Mouse (Mus musculus) kidney, postnatal 14 days (tissue): ENCODE results near the gene Pdzd2.
A peak's percentile ranks its signal among the peaks of the same experiment; 100 is the strongest.
"Not testable (repeated sequence)": the region's sequence is repeated elsewhere in the genome, so short reads cannot be mapped to it uniquely, and the experiment has no call there.

Experiments used
- DNase-seq: peaks from one replicate; pipeline ENCODE4 v3.0.0; 2022; ENCODE audit warnings: mixed read lengths

Pdzd2 gene

DNA sequence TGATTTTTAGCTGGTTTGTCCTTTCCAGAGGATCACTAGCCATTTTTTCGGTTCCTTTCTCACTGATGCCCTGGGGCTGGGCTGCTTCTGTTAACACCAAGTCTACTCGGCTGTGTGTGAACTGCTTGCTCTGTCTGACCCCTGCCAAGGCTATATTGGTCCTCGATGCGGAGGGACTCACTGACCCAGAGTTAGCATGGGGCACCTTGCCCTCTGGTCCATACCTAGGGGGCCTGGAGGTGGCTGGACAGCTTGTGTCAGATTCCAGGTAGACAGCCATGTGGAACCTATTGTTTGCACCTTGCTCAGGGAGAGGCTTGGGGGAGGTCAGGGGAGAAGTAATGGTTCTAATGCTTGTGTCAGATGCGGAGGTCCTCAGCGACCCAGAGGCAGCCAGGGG lies 365.8 kb downstream of the Pdzd2 start:
- DNase-seq: peak; percentile 66

DNA sequence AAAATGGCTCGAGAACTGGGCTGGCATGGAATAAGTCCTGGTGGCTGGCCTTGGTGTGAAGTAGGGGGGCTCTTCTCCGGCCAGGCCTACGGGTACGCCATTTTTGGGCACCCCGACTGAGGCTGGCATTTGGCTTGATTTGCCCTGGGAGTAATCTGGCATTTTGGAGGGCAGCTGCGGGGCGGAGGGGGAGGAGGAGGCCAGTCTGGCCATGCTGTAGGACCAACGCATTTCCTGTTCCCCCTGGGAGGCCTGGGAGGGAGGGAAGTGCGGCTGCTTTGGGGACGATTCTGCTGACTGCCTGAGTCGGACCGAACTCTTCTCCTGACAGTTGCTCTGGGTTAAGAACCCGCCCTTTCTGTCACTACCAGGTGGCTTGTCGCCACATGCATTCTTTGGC lies 366.2 kb downstream of the Pdzd2 start:
- DNase-seq: peak; percentile 30

DNA sequence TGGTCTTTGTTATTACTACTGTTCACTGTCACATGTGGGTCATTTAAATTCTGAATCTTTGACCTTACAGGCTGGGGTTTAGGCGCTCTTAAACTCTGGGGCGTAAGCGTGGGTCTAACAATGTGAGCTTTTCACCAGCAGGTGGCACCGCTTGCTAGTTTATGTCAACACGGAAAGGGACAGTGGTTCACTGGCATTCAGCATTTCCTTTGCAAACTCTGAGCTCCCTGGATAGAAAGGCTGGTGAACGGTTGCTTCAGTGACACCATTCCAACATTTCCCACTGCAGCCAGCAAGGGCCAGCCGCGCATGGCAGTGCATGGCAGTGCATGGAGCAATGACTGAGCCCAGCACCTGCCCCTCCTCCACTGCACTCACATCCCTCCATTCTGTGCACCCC lies 368.5 kb downstream of the Pdzd2 start:
- DNase-seq: peak; percentile 85

DNA sequence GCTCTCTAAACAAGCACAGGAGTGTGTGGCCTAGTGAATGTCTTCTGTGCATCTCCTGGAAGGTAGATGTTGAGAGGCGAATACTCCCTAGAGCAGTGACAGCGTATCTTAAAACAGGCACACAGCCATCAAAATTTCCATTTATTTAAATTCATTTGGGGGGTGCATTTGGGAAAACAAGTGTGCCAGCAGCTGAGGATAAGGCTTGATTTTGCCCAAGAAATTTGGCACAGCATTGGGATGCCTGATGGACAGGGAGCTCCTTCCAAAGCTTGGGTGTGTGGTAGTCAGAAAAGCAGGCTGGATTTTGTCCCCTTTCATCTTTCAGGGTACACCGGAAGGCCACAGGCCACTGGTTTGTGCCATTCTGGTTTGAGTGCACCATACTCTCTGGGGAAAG lies 369.6 kb downstream of the Pdzd2 start:
- no peak for DNase-seq

DNA sequence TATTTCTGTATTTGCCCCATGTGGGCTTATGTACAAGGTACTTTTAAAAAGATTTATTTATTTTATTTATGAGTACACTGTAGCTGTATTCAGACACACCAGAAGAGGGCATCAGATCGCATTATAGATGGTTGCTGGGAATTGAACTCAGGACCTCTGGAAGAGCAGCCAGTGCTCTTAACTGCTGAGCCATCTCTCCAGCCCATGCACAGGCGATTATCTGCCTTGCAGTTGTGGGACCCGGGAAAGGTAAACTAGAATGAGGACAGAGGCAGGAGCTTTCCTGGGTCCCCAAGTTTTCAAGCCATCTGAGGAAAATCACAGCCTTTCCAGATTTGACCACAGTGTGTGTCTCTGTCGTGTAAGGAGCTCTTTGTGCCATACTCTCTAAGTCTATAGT lies 370.9 kb downstream of the Pdzd2 start:
- DNase-seq: no peak

DNA sequence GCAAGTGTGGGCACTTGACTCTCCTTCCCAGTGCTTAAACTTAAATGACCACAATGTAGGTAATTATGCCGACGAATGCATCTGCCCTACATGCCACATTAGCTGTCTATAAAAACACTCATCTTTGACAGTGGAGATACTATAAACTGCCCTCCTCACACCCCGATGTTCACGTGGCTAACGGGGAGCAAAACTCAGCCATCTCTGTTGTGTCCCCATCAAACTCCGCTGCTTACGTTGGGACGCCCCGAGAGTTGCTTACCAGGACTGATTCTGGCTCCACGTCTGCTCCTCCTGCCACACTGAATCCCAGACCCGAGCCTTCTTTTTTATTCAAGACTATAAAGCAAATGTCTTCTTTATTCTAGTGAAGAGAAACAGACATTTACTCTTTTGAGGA lies 371.4 kb downstream of the Pdzd2 start:
- DNase-seq: no peak

DNA sequence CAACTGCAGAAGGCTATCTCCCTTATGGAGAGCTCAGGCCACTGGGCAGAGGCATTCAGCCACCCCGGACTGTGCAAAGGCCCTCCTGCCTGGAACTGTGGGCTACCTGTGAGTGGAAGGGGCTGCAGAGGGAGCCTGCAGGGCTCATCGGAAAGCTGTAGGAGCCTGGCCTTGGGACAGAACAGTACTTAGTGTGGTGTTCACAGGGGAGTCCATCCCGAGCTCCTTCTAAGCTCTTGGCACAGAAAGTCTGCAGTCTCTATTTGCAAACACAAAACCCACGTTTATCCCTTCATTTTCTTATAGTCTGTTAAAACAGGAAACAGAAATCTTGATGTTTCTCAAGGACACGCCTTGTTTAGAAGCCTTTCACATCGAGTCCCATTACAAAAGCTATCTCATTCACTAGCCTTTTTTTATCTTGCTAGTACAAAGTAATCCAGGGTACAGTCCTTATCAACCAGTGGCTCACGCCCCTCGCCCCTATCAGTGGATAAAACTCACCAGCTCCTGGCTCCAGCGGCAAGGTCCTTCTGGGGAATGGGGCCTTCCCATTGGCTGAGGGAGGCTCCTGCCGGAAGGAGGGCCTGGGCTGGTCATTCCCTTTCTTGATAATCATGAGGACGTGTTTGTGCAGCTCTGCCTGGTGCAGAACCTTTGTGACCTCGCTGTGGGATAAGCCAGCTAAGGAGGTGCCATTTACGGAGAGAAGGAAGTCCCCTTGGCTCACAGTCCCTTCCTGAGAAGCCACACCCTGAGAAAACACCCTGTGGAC lies 372.2 kb downstream of the Pdzd2 start:
- peak; percentile 51 for DNase-seq

DNA sequence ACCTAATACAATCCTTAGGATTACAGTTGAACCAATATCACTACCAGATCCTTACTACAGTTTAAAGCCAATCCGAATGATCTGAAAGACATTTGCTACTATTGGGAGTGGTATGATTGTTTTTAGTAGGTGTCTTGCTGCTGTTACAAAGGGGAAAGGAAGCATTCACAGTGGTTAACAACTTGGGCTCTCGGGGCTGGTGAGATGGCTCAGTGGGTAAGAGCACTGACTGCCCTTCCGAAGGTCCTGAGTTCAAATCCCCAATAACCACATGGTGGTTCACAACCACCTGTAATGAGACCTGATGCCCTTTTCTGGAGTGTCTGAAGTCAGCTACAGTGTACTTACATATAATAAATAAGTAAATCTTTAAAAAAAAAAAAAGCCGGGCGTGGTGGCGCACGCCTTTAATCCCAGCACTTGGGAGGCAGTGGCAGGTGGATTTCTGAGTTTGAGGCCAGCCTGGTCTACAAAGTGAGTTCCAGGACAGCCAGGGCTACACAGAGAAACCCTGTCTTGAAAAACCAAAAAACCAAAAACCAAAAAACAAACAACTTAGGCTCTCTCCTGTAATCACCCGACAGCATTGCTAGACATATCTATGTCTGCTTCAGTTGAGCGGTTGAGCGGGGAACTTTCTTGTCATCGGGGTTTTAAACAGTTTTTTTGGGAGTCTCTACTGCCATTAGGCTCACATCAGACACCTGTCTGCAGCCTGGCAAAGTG lies 373.0 kb downstream of the Pdzd2 start:
- DNase-seq: not testable (repeated sequence)

DNA sequence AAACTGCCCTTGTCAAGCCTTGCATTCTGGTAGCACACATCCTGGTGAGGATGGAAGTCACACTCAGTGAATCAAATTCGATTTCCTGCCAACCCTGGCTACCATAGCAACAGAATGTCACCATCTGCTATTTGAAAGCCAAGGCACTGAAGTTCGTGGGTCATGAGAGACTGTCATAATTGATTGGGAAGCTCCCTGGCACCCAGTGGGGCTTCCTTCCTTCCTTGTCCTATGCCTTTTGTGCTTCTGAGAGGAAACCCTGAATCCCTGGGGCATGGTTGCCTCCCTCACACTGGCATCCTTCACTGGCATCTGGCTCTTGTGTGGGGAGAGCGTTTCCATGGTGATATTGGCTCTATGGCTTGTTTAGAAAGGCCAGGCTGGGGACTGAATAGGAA lies 373.7 kb downstream of the Pdzd2 start:
- DNase-seq: peak; percentile 35

DNA sequence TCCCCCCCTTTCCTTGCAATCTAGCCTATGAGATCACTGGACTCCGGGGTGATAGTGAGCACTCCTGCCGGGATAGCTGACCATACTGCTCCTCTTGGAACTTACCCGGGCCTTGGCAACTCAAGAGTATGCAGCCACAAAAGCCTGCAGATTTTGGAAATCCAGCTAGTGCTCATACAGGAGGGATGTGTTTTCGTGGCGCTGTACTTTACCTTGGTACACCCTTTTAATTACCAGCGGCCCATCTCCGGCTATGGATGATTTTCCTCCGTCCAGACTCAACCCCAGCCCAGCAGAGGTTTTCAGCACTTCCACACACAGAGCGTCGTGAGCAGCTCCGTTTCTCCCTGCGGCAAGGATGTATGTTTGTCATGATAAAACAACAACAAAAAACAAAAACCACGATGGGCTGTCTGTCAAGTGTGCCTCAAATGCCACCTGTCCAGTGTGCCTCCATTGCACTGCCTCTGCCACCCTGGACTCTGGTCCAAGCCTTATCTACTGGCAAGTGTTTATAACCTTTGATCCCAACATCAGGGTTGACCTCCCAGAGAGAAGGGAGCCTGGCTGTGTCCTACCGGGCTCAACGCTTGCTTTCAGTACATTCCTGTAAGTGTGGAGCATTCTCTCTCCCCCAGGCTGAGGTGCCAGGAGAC lies 374.2 kb downstream of the Pdzd2 start:
- no peak for DNase-seq

DNA sequence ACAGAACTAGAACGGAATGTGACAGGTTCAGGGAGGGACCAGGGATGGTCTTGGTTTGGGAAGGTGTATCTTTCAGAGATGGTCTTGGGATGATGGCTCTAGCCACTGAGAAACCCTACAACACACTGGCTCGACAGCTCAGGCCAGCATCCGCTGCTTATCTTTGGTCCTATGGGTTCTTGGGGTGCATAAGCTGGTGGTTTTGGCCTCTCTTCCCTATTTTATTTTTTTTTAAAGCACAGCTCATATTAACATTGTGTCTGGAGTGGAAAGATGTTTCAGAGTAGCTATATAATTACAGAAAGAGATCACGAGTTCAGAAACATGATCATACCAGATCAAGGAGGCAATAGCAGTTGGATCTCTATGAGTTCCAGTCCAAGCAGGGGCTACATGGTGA lies 375.6 kb downstream of the Pdzd2 start:
- no peak for DNase-seq

DNA sequence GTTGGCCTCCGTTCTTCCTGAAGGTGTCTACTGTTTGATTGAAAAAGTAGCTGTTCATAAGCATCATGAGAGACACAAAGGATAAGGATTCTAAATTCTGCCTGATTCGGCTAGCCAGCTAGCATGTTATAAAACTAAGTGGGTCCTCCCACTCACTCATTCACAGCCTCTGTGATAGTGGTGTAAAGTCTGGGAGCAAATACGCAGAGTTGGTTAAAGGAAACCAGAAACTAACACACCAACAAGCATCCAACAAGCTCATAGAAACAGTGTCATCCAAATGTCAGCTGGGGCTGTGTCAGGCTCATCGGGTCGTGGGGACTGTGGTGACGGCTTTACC lies 377.1 kb downstream of the Pdzd2 start:
- no peak for DNase-seq

DNA sequence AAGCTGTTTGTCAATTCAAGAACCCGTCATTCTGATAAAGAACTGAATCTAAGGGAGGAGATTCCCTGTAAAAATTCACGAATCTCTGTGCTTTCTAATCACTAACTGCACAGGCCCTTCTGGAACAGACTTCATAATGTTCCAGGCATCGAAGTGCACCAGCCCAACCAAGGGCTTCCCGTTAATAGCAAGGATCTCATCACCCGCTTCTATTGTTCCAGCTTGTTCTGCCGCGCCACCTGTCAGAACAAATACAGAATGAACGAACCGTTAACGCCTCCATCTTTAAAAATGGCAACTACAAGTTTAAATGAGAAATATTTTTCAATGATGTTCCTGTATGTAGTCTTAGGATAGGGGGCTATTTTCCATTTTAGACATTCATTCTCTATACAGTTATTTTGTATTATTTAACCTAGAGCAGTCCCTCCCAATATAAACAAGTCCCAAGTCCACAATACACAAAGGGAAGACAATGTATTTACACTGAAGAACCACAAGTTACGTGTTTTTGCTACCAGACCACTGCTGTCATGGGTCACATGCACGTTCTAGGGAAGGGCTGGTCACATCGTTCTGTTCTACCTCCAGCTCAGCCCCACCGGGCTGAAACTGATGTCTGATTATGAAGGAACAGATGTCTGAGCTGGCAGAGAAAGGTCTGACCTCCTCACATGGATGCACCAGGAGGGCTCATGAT lies 377.6 kb downstream of the Pdzd2 start:
- DNase-seq: no peak

DNA sequence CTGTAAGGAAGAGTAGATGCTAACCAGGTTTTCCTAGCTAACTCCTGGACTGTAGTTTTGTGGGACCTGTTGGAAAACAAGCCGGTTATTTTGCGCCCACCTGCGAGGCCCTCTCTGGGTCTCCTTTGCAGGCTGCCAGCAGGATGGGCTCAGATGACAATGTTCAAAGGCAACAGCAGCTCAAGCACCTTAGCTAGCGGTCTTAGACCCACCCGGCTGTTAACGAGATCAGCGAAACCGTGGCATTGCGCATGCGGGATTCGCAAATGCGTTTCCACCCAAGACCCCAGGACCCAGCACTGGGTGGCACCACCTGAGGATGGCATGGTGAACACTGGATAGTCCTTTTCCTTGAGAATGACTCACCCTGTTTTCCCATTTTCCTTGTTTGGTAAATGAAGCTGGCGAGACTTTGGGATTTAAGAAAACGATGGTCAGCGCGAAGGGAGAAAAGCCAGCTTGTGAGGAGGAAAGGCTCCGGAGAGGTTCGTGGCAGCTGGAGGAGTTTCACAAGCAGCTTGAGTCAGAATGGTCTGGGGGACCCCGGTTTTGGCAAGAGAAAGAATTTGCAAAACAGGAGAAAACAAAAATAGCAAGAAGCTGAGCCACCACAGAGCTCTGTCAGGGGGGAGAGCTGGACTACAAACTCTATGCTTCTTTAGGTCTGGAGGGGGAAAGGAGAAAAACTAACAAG lies 379.1 kb downstream of the Pdzd2 start:
- no peak for DNase-seq

DNA sequence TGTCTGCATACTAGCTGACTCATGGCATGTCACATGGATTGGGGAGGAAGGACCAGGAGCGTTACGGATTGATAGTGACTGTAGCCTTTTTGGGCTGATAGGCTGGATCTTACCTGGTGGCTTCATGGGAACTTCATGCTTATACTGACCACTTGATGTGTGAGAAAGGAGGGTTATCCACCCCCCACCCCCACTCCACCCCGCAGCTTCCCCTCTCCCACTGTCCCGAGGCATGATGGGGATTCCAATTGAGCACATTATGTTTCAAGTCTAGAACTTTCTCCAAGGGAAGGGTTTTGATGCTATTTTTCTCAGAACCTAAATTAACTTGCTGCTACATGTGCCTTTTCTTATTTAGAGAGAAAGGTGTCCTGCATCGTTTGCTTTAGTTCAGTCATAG lies 381.3 kb downstream of the Pdzd2 start:
- no peak for DNase-seq

DNA sequence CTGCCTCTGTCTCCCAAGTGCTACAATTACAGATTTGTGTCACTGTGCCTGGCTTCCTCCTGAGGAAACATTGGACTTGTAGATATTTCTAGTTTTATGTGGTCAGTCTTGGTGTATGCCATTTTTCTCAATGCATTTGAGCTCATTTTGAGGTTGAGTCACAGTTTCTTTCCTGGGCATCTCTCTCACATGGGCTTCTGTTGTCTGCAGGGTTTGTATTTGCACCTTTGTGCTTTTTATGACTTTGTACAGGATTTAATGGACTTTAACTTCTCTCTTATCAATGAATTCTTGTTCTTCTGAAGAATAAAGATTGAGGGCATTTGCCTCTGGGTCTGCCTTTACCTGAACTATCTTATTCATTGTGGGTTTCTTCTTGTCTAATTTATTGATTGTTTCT lies 382.3 kb downstream of the Pdzd2 start:
- no peak for DNase-seq

DNA sequence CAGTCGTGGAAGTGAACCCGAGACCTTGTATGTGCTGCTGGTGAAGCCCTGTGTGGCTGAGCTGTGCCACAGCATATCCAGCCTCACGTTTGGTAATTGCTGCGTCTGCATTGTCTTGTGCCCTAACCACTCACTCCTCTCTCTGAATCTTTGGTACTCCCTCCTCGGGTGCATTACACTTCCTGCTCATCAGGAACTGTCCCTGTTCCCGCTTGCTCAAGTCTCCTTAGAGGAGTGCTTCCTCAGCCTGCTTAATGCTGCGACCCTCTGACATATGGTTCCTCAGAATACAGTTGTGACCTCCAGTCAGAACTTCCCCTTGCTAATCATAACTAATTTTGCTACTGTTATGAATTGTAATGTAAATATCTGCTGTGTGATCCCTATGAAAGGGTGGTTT lies 383.8 kb downstream of the Pdzd2 start:
- no peak for DNase-seq

DNA sequence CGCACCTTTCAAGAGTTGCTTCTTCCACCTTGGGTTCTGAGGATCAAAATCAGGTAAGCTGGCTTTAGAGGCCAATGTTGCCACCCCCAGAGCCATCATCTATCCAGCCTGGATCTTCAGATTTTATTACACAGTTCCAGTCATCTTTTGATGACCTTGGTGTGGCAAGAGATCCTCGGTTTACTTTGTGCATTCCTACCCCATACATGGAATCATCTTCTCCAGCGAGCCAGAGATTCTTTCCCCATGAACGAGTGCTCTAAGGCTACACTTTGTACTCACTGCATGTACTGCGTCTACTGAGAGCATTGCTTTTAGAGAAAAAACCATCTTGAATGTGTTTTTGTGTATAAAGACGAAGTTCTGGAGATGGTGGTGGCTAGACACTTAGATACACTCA lies 384.5 kb downstream of the Pdzd2 start:
- no peak for DNase-seq

DNA sequence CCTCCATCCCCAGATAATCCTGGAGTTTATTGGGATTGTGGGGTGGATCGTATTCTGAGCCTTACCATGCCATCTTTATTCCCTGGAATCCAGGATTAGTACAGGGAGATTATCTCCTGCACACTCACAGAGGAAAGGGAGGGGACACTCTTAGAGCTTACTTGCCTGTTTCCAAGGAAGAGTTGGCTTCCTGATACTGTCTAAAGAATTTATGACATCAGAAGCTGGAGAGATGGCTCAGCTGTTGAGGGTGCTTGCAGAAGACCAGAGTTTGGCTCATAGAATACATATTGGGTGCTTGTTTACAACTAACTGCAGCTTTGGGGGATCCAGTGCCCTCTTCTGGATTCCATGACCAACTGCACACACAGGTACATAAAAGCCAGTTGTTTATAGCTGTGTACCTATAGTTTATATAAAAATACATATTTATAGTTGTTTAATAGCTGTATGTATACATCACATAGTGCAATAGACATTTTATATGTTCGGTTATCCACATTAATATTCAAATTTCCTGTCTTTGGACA lies 385.4 kb downstream of the Pdzd2 start:
- DNase-seq: no peak

DNA sequence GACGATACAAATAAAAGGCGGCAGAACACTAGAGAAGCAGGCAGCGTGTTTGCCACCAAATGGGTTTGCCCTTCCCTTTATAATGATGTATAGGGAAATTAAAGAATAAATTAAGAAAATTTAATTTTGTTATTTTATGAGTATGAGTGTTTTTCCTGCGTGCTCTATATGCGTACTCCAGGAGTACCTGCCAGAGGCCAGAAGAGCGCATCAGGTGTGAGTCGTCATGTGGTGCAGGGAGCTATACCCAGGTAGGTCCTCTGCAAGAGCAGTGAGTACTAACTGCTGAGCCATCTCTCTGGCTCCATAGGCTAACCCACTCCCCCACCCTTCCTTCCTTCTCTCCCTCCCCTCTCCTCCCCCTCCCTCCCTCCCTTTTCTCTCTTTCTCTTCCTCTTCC lies 388.3 kb downstream of the Pdzd2 start:
- no peak for DNase-seq

DNA sequence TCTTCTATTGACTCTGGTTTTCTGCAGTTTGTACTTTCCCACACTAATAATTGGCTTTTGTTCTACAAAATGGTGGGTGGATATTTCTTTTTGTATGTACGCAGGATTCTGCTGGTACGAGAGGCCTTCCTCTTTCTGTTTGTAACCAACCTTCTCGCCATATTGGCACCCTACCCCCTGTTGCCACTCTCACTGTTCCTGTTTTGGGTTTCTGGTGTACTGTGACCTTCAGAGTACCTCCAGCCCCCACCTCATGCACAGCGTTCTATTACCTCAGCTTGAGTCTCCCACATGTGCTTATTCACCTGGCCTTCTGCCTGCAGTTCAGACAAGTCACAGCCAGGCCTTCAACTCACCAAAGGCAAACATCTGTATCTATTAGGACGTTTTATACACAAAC lies 389.9 kb downstream of the Pdzd2 start:
- DNase-seq: no peak

DNA sequence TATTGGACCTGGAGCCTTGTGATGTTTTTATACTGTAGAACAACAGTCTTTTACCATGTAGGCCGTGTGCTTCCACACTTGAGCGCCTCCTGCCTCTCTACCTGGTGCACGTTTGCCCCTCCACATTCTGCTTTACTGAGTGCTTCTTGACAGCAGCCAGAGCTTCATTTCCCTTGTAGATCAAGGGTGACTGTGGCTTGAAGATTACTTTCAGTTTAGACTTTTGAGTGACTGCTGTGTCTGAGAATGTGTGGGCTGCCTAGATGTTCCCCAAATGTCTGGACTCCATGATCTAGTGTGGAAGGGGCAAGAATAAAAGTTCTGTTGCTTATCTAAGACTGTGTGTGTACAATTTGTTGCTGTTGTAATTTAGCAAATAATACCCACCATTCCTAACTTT lies 390.8 kb downstream of the Pdzd2 start:
- DNase-seq: no peak

DNA sequence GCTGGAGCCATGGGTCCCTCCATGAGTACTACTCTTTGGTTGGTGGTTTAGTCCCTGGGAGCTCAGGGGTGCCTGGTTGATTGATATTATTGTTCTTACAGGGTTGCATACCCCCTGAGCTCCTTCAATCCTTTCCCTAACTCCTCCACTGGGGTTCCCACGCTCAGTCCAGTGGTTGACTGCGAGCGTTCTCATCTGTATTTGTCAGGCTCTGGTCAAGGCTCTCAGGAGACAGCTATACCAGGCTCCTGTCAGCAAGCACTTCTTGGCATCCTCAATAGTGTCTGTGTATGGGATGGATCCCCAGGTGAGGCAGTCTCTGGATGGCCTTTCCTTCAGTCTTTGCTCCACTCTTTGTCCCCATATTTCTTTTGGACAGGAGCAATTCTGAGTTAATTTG lies 392.8 kb downstream of the Pdzd2 start:
- no peak for DNase-seq
